Mouse (Mus musculus): ENCODE results near the gene Tmem235.
A peak's percentile ranks its signal among the peaks of the same experiment; 100 is the strongest.

The Tmem235 gene

DNA sequence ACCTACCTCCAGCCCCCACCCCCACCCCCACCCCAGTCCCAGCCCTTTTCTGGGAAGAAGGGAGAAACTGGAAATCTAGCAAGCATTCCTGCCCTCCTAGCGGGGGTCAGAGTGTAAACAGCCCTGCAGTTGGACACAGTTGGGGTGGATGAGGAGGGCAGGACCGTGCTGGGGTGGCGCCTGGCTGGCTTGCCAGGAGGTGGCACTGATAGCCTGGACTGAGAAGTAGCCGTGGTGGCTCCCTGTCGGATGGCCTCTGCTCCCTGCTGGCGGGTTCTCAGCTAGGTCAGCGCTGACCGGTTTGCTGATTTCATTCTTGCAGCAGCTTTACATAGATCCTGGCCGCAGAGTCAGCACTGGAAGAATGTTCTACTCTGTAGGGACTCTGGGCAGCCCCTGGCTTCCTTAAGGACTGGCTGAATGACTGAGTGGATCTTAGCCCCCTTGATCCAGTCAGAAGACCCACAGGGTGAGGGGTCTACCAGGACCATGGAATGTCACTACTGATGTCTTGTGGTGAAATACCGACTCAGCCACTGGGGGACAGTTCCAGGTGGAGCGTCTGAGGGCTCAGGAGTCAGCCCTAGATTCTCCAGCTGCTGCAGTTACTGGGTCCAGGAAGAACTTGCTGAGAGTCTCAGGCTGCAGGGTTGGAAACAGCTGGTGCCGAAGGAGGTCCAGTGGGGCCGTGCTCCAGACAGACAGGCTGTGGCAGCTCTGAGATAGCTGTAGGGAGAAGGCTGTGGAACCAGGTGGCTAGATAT lies 30.1 kb downstream of the Tmem235 start:
- peak; percentile 69 for DNase-seq (ENCODE audit: low read depth, low spot score)

DNA sequence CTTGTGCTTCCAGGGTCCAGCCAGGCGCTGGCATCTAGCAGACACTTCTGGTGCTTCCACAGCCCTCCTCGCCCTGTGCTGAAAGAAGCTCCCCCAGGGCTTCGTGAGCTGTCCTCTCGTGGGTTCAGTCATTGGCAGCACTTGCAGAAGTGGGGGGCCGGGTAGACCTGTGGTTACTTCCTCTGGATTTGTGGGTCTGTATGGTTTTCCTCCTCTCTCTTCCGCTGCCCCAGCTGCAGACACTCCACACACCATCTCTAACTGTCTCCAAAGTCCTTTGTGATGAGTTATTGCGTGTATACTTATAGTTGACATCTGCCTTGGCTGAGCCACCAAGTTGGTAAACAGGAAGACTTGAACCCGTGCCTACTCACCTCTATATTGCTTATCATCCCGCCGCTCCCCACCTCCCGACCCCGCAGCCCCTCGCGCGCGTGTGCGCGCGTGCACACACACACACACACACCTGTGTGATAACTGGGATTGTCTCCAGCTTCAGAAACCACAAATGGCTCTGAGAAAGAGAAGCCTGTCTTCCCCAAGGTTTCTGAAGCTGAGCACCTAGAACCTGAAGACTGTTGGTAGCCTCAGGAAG lies 31.1 kb downstream of the Tmem235 start:
- no peak for DNase-seq (ENCODE audit: low read depth, low spot score)

DNA sequence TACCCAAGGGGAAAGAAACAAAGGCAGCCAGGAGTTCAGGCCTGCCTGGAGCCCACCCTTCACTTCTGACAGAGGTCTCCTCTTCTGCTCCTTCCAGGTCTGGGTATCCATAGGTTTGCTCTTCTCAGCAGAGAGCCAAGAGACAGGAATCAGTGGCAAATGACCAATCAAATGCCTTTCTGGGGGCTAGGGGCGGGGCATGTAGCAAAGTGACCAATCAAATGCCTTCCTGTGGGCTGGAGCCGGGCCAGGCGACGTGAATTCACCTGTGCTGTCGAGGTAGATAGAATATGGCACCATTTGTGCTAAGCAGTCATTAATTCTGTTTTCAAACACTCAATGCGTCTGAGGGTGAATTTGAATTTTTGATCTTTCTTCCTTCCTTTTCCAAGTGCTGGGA lies 31.6 kb downstream of the Tmem235 start:
- DNase-seq (ENCODE audit: low read depth, low spot score) = no peak

DNA sequence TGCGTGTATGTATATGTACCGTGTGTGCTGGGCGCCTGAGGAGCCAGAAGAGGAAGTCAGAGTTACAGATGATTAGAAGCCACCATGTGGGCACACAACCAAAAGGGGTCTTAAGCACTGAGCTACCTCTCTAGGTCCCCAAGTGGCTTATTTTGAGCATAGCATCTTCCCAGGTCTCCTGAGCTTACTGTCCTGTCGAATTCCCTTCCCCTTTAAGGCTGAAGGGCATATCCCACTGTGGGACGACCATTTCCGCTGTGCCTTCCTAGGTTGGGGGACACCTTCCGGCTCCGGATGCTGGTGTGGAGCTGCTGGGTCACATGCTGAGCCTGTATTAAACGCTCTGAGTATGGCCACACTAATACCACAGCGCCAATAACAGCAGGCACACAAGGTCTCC lies 34.1 kb downstream of the Tmem235 start:
- no peak for DNase-seq (ENCODE audit: low read depth, low spot score)

DNA sequence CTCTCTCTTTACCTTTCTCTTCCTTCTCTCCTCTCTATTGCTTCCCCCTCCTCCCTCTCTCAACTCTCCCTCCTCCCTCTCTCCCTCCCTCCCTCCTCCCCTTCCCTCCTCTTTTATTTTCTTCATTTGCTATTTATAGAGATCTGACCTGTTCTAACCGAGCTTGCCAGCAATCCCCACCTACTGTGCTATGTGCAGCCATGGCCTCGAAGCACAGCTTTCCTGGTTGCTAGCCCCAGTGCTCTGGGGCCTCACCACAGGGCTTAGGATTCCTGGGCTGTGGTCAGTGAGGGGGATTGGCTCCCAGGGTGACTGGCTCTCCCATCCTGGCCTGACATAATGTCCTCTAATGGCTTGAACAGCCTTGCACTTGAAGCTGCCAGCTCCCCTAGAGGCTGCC lies 36.0 kb downstream of the Tmem235 start:
- DNase-seq (ENCODE audit: low read depth, low spot score) = no peak

DNA sequence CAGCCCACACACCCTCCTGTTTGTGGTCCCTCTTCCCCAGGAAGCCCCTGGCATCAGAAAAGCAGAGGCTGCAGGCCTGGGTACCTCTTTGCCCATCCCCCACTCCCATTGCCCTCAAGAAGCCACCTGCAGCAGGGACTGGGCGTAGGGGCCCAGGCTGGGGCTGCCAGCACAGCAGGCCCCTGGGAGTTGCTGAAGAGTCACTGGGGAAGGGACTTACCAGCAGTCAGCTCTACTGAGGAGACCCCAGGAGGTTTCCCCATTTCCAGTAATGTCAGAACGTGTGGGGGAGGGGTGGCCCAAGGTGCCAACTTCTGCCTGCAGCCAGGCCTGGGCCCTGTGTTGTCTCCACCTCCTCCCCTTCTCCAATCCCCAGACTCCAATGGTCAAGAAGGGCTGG lies 41.7 kb downstream of the Tmem235 start:
- DNase-seq (ENCODE audit: low read depth, low spot score) = no peak

DNA sequence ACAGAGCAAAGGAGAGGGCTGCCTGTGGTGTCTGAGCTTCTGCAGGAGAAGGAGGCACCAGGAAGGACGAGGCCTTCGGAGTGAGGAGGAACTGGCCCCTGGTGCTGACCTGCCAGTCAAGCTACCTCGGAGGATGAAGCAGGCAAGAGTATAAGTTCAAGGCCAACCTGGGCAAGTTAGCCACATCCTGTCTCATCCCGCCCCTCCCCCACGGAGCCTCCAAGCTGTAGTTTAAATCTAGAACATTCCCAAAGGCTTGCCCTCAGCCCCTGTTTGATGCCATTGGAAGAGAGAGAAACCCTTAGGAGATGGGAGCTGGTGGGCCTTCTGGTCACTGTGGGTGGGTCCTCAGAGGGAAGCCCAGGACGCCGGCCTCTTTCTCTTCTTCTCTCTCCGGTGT lies 43.9 kb downstream of the Tmem235 start:
- DNase-seq (ENCODE audit: low read depth, low spot score) = no peak

DNA sequence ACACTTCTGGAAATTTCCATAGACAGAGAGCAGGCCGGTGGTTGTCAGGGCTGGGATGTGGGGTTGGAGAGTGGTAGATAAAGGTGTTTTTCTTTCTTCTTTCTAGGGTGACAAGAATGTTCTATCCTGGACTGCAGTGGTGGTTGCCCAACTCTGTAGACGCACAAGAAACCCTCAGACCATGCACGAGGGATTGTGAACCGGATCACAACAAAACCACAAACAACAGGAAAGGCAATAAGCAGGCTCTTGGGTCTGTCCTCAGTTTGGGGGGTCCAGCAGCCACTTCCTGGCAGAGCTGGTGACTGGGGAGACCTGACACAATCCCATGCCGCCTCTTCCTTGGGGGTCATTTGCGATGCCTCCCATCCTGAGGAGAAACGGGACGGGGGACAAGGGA lies 48.8 kb downstream of the Tmem235 start:
- DNase-seq (ENCODE audit: low read depth, low spot score) = no peak

DNA sequence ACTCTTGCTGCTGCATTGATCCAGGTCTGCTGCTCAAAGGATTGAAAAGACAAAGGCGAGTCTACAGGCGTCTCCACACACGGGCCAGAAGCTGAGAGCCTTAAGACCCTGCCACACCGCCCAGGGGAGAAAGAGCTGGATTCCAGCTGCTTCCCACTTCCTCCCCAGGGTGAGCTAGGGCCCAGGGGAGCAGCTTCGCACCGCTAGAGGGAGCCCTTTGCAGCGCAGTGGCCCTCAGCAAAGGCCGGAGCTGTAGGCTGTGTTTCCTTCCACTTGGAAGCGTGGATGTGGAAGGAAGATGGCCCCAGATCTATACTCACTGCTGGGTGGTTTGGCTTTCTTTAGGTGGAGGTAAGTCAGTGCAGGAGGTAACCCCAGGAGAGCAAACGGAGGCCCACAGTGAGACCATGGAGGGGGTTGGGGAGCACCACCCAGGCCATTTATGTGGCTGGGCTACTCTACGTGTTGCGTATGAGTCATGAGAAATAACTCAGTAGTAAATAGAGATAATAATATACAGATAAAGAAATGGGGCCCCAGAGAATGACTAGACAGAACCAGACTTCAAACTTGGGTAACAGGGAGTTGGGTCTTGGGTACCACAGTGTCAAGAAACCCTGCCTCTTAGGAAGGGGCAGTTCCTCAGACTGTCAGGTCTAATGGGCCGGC lies 52.3 kb downstream of the Tmem235 start:
- DNase-seq (ENCODE audit: low read depth, low spot score) = peak; percentile 67

DNA sequence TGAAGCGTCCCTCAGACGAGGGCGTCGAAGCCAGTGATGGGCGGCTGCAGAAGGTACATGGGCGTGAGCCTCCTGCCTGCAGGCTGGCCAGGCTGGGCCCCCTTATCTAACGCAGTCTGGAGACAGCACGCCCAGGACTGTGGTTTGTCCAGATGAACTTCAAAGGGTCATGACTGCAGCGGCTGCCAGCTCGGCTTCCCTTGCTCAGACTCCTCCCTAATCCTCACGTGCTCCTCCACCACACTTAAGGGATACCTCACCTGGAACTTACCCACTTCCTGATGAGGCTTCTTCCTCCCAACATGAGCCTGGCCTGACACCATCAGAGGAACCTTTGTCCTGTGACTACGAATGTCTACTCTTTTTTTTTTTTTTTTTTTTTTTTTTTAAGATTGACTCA lies 54.0 kb downstream of the Tmem235 start:
- DNase-seq (ENCODE audit: low read depth, low spot score) = peak; percentile 41
